Mouse (Mus musculus) bone marrow macrophage, adult 2 months (primary cell): ENCODE data around the gene Adamts8.

Source experiments
- CTCF ChIP-seq: IDR thresholded peaks from 2 replicates; pipeline ENCODE4 v1.5.1; 2012; ENCODE audit warnings: low read depth, mild to moderate bottlenecking, low read length, moderate library complexity
- POLR2A ChIP-seq: IDR thresholded peaks from 2 replicates; pipeline ENCODE4 v1.6.1; 2012; ENCODE audit warnings: mild to moderate bottlenecking, low read depth, low read length, borderline replicate concordance

- TF ChIP-seq CTCF, result no peak
- no peak for TF ChIP-seq POLR2A
Measured at GRCm38 (mm10) chr9:31012674-31013073, 70.3 kb downstream of the Adamts8 start.
